Mouse (Mus musculus) small intestine, adult 2 months (tissue): ENCODE data around the gene Gm20388. TPM values are rescaled to one million over a fixed set of nuclear protein-coding genes. Genes with fewer than 3 reads are reported as not detected.

Experiments used
- H3K27ac ChIP-seq: fragments of 200-500 bp; 2 replicates; pipeline ENCODE4 v1.5.1; 2012; ENCODE audit warnings: low read depth, low read length, control low read depth, inconsistent platforms; ENCODE audit not compliant: insufficient read depth
- H3K27me3 ChIP-seq: fragments of 200-500 bp; 2 replicates; pipeline ENCODE4 v1.6.1; 2012; ENCODE audit warnings: mild to moderate bottlenecking, moderate library complexity, low read length, inconsistent platforms; ENCODE audit not compliant: control insufficient read depth, insufficient read depth
- H3K36me3 ChIP-seq: fragments of 200-500 bp; 2 replicates; pipeline ENCODE4 v1.6.1; 2012; ENCODE audit warnings: mild to moderate bottlenecking, low read length, control low read depth, inconsistent platforms; ENCODE audit not compliant: control insufficient read depth, insufficient read depth
- H3K4me1 ChIP-seq: fragments of 200-500 bp; 2 replicates; pipeline ENCODE4 v1.6.1; 2012; ENCODE audit warnings: low read length, inconsistent platforms, mixed read lengths; ENCODE audit not compliant: control insufficient read depth, insufficient read depth, insufficient read length
- H3K4me3 ChIP-seq: fragments of 200-500 bp; 2 replicates; pipeline ENCODE4 v1.5.1; 2012; ENCODE audit warnings: low read depth, mild to moderate bottlenecking, control low read depth, inconsistent platforms, low read length, moderate library complexity
- CTCF ChIP-seq: fragments of 200-500 bp; IDR thresholded peaks from 2 replicates; pipeline ENCODE4 v1.5.1; 2012; ENCODE audit warnings: low read depth, mild to moderate bottlenecking, control low read depth, inconsistent platforms, low read length, moderate library complexity, mixed read lengths; ENCODE audit not compliant: insufficient replicate concordance, insufficient read length; ENCODE audit errors: extremely low read depth
- POLR2A ChIP-seq: fragments of 200-500 bp; IDR thresholded peaks from 2 replicates; pipeline ENCODE4 v1.6.1; 2012; ENCODE audit warnings: low read depth, mild to moderate bottlenecking, control low read depth, inconsistent platforms, low read length, moderate library complexity
- WGBS: fragments of 180-500 bp; shearing (Covaris S2); methylation state at CpG from one replicate; pipeline ENCODE4 v1.1.7; 2018; 5-methylcytosine and 5-hydroxymethylcytosine counted together
- polyA plus RNA-seq: library from polyadenylated mRNA; depleted of rRNA; stranded (reverse); fragments of >200 nt; gene quantifications from 2 replicates; pipeline ENCODE4 v1.2.3, GENCODE M21; 2012

The Gm20388 gene
- polyA plus RNA-seq, 1 experiment: 37.3 TPM

GRCm38 (mm10) chr8:121418081-121418480 is 1507.4 kb downstream of the Gm20388 start:
- 39% methylated on average over 6 of the region's 6 CpGs for WGBS
- Histone ChIP-seq H3K36me3 (no peaks in the 10 kb centered on the region), H3K27ac (no peak overlapping the region), H3K4me1 (no peaks in the 10 kb centered on the region), H3K4me3 (no peak overlapping the region), H3K27me3 (no peaks in the 10 kb centered on the region)
- no peak for TF ChIP-seq POLR2A
- TF ChIP-seq CTCF: no peak

- H3K4me1 ChIP-seq: no peaks in the 10 kb centered on the region
- H3K4me3 ChIP-seq: no peak overlapping the region
- no peaks in the 10 kb centered on the region for H3K36me3 ChIP-seq
- 59% methylated on average over 2 of the region's 2 CpGs for WGBS
- no peak for TF ChIP-seq POLR2A
- TF ChIP-seq CTCF: no peak
- no peak overlapping the region for H3K27ac ChIP-seq
- H3K27me3 ChIP-seq: no peaks in the 10 kb centered on the region
Measured at GRCm38 (mm10) chr8:121419551-121419950, 1508.9 kb downstream of the Gm20388 start.

GRCm38 (mm10) chr8:121421009-121421408 is 1510.4 kb downstream of the Gm20388 start:
- Histone ChIP-seq H3K36me3 (no peaks in the 10 kb centered on the region), H3K4me1 (no peaks in the 10 kb centered on the region), H3K4me3 (no peak overlapping the region), H3K27me3 (no peaks in the 10 kb centered on the region), H3K27ac (no peak overlapping the region)
- no peak for TF ChIP-seq POLR2A
- WGBS: 21% methylated on average over 5 of the region's 5 CpGs

DNA sequence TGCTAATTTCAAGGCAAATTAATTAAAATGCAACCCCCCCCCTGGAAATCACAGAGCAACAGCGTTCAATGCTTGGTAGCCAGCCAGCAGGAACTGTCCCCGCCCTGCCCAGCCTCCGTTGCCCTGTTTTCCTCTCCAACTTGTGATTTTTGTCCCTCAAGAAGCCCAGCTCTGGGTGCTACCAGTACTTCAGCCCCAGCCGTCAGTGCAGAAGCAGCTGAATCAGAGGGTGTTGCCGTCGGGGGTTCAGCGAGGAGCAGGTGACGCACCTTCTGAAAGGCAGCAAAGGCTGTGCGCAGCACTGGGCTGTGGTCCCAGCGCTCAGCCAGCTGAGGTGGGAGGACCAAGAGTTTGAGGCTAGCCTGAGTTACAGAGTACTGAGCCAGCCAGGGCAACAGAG is 1513.4 kb downstream of the Gm20388 start:
- TF ChIP-seq POLR2A: no peak
- TF ChIP-seq CTCF: no peak
- 89% methylated on average over 10 of the region's 10 CpGs for WGBS
- Histone ChIP-seq H3K4me1 (no peaks in the 10 kb centered on the region), H3K4me3 (no peak overlapping the region), H3K27me3 (no peaks in the 10 kb centered on the region), H3K36me3 (no peaks in the 10 kb centered on the region), H3K27ac (no peak overlapping the region)

- H3K4me1 ChIP-seq: no peaks in the 10 kb centered on the region
- H3K27me3 ChIP-seq: no peaks in the 10 kb centered on the region
- no peak overlapping the region for H3K27ac ChIP-seq
- WGBS: 80% methylated on average over 14 of the region's 14 CpGs
- peak; percentile 35; the same call in 1 of the 2 replicates for TF ChIP-seq CTCF
- no peak for TF ChIP-seq POLR2A
- no peaks in the 10 kb centered on the region for H3K36me3 ChIP-seq
- no peak overlapping the region for H3K4me3 ChIP-seq
Measured at GRCm38 (mm10) chr8:121424600-121424999, 1514.0 kb downstream of the Gm20388 start.

DNA sequence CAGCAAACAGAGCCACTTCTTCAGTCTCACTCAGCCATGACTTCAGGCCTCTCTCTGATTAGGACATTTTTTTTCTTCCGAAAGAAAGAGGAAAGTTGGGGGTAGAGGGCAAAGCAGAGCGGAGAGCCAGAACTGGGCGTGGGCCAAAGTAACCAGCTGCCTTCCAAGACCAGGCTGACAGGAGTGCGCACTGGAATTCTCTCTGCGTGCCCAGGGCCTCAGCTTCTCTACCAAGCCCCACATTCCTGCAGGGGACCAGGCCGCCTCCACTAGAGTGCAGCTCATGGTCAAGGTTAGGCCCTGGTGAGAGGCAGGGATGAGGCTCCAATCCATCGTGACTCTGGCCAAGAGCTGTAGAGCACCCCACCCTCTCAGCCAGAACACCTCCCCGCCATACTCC is 1520.9 kb downstream of the Gm20388 start:
- Histone ChIP-seq H3K4me1 (no peaks in the 10 kb centered on the region), H3K36me3 (no peaks in the 10 kb centered on the region), H3K4me3 (no peak overlapping the region), H3K27me3 (no peaks in the 10 kb centered on the region), H3K27ac (no peak overlapping the region)
- TF ChIP-seq POLR2A (no peak), CTCF (no peak)
- 61% methylated on average over 8 of the region's 8 CpGs for WGBS

GRCm38 (mm10) chr8:121433466-121433865 is 1522.8 kb downstream of the Gm20388 start:
- Histone ChIP-seq H3K4me1 (no peaks in the 10 kb centered on the region), H3K27me3 (no peaks in the 10 kb centered on the region), H3K4me3 (no peak overlapping the region), H3K36me3 (no peaks in the 10 kb centered on the region), H3K27ac (no peak overlapping the region)
- 28% methylated on average over 17 of the region's 17 CpGs for WGBS
- no peak for TF ChIP-seq CTCF
- TF ChIP-seq POLR2A: no peak

GRCm38 (mm10) chr8:121436656-121437055 is 1526.0 kb downstream of the Gm20388 start:
- no peak overlapping the region for H3K4me3 ChIP-seq
- 33% methylated on average over 5 of the region's 5 CpGs for WGBS
- no peak overlapping the region for H3K27ac ChIP-seq
- TF ChIP-seq CTCF: no peak
- no peak for TF ChIP-seq POLR2A
- no peaks in the 10 kb centered on the region for H3K36me3 ChIP-seq
- H3K4me1 ChIP-seq: no peaks in the 10 kb centered on the region
- H3K27me3 ChIP-seq: no peaks in the 10 kb centered on the region

GRCm38 (mm10) chr8:121437506-121437905 is 1526.9 kb downstream of the Gm20388 start:
- H3K4me1 ChIP-seq: no peaks in the 10 kb centered on the region
- H3K36me3 ChIP-seq: no peaks in the 10 kb centered on the region
- no peak for TF ChIP-seq CTCF
- TF ChIP-seq POLR2A: no peak
- 57% methylated on average over 6 of the region's 6 CpGs for WGBS
- no peak overlapping the region for H3K4me3 ChIP-seq
- H3K27ac ChIP-seq: no peak overlapping the region
- H3K27me3 ChIP-seq: no peaks in the 10 kb centered on the region
